Comparison of ENCODE assay signal across 18 mouse cellular contexts in the genomic region with DNA sequence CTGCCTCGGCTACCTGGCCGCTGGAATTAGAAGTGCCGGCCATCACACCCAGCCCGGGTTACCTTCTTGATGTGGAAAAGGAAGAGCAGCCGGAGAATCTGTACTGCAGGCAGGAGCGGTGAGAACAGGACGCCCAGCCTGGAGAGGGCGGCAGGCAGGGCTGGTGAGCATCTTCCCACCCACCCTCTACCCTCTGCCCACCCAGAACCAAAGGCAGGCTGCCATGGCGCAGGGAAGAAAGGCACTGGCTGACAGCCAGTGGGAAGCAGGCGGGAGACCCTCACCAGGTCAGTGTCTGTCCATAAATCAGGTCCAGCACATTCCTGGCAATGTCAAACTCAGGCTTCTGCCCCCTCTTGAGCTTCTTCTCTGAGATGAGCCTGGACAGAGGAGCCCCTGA. TPM values are rescaled to one million over a fixed set of nuclear protein-coding genes. Genes with fewer than 3 reads are reported as not detected.
"Had no signal": no experiment of that assay in that cellular context is flagged by ENCODE, and none has a peak within 500 bp of the region (broad histone marks: within the 10 kb centered on the region; RNA-seq: fewer than 3 reads in every experiment).

No protein-coding gene starts in this region.

- H3K27me3 ChIP-seq: liver, embryonic 15.5 days; megakaryocyte, embryonic 14.5 days; midbrain, embryonic 15.5 days had no signal

- DNase-seq: kidney, adult 9 months; kidney, postnatal 36 days; layer of hippocampus, adult 9-11 months; lung, adult 2 months; lung, postnatal 14 days; right cerebral cortex, adult 18-20 months; right cerebral cortex, postnatal 25 days; thymus, postnatal 36 days had no signal

- ATAC-seq: midbrain, embryonic 15.5 days had no signal

- H3K27ac ChIP-seq: kidney, postnatal 0 days; liver, embryonic 15.5 days; macrophage; midbrain, embryonic 15.5 days had no signal

- H3K9ac ChIP-seq: liver, embryonic 15.5 days; midbrain, embryonic 15.5 days had no signal

- H3K4me2 ChIP-seq: liver, embryonic 11.5 days; liver, embryonic 15.5 days; midbrain, embryonic 11.5 days; midbrain, embryonic 15.5 days had no signal

- H3K9me3 ChIP-seq: limb, embryonic 10.5 days; liver, embryonic 15.5 days; megakaryocyte, embryonic 14.5 days; midbrain, embryonic 15.5 days had no signal

- H3K36me3 ChIP-seq: midbrain, embryonic 15.5 days had no signal

- H3K4me3 ChIP-seq: limb, embryonic 10.5 days; liver, embryonic 15.5 days; megakaryocyte, embryonic 14.5 days; midbrain, embryonic 15.5 days had no signal

RNA-seq across cellular contexts. Expression of gene 6030468B19Rik, which starts 27.1 kb away (rescaled TPM):
- total RNA-seq: left cerebral cortex, postnatal 10 days had no signal
- polyA plus RNA-seq: kidney, postnatal 0 days; macrophage; midbrain, embryonic 15.5 days had no signal

RNA-seq across cellular contexts. Expression of gene Gm20708, which starts 39.1 kb away (rescaled TPM):
- polyA plus RNA-seq: lung, adult 2 months; neural tube, embryonic 11.5 days had no signal
